Mouse (Mus musculus) T-cell, adult 2 months (primary cell): Measurements from ENCODE around the gene Chd2.
A peak's percentile ranks its signal among the peaks of the same experiment; 100 is the strongest.

Experiments
- DNase-seq: peaks from one replicate; pipeline ENCODE4 v3.0.0; 2022; ENCODE audit warnings: low spot score

Chd2 gene

GRCm38 (mm10) chr7:73561492-73562055 lies 19.9 kb upstream of the Chd2 start:
- DNase-seq: no peak

DNA sequence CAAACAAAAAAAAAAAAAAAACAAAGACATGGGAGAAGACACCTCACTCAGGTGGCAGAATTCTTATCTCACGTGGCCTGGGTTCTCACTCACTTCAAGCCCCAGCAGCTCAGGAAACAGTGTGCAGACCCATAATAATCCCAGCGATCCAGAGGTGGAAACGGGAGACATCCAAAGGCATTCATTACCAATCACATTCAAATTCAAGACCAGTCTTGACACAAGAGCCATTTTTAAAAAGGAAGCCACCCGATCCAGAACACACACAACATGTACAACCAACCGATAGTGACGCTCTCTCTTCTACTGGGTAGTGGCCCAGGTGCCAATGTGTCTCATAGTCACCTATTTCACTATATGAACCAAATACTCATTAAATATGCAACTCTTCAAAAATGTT lies 19.2 kb upstream of the Chd2 start:
- DNase-seq: no peak

DNA sequence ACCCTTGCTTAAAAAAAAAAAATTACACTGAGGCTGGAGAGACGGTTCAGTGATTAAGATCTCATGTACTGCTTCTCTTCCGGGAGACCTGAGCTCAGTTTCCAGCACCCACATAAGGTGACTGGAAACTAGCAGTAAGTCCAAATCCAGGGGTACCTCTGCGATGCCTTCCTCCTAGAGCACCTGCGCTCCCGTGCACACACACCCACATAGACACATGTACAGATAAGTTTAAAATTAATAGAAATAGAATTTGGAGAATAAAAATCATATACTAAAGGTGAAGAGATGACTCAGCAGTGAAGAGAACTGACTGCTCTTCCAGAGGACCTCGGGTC lies 18.2 kb upstream of the Chd2 start:
- no peak for DNase-seq

DNA sequence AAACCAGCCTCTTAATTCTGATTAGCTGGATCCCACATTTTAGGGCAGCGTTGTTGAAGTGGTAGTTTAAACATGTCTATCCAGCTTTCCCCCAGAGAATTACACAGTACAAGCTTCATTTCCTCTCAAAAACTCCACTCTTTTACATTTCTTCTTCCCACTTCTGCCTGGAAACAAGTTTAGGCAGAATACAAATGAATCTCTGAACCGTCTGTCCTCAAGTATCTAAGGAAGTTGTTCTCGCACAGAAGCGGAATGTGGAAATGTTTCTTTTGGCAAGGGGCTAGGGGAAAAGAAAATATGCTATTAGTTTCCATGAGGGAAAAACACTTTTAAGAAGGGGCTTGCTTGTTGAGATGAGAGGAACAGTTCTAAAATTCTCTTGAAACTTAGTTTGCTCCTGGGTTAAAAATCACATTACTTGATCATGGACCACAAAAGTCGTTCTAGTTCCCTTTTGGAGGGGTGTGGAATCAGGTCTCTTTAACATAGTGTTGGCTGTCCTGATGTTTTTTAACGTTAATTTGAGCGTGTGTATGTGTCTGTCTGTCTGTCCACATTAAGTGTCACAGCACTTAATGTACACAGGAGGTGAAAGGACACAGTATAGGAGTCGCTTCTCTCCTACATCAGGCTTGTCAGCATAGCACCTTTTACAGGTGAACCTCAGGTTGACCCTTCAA lies 17.7 kb upstream of the Chd2 start:
- DNase-seq: no peak

GRCm38 (mm10) chr7:73558293-73559169 lies 16.9 kb upstream of the Chd2 start:
- DNase-seq: peak; percentile 100

DNA sequence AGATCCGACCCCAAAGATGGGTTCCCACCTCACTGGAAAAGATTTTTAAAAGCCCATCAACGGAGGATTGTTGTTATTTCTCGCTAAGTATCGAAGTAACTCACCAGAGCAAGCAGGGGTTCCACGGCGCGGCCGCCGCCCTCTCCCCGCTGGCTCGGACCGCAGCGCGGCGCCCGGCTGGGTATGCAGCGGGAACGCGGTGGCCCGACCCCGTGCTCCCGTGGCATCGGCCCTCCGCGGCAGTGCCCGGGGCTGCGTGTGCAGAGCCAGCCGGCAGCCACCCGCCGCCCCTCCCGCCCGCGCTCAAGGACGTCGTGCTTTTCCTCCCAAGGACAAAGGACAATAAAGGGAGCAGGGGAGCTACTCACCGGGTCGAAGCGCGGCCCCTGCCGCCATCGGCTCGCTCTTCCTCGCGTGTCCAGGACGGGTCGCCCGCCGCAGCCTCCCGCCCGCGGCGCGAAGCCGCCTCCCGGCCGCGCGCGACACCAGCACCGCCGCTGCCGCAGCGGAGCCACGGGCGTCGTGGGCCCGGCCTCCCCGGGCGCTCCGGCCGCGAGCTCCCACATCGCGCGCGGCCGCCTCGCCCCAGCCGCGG lies 16.1 kb upstream of the Chd2 start:
- peak; percentile 60 for DNase-seq

- DNase-seq: peak; percentile 56
These were observed 15.3 kb upstream of the Chd2 start for GRCm38 (mm10) chr7:73556688-73557667.

DNA sequence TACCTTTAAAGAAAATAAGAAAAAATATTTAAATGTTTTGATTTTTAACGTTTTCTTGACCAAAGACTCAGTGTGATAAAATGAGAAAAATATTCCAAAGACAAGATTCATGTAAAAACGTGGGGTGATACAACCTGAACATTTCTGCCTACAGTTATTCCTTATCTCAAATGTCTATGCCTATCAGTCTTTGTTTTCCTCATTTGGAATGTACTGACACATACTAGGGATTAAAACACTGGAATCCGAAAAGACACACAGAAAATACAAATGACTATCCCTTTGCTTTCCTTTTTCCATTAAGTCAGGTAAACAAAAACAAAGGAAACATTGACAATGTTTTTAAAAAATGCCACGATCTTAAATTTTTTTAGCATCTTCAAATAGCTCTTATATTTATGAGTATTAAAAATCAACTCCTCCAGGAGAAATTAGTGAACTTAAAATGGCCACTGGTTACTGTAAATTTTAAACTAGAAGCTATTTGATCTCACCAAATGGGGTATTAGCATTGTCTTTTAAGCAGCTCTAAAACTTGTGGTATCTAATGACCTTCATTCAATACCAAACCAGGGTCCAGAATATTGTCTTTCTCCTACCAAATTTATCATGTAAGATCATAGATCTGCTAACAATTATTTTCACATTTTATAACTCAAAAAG lies 14.4 kb upstream of the Chd2 start:
- DNase-seq: no peak

DNA sequence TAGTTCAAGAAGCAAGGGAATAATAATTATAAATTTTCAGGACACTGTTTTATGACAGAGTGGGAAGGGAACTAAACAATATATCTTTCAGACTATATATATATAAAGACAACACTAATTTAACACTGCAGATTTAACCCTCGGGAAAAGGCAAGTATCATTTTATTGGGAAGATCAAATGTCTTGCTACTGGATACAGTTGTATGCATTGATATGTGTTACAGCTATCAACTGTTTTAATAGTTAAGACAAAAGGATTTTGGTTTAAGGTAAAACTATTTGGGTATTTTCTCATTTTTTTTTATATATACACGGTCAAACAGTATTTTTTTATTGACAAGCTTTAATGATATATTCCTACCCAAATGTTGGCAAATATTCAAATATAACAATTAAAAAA lies 13.2 kb upstream of the Chd2 start:
- no peak for DNase-seq

GRCm38 (mm10) chr7:73553160-73553559 lies 11.5 kb upstream of the Chd2 start:
- DNase-seq: no peak

DNA sequence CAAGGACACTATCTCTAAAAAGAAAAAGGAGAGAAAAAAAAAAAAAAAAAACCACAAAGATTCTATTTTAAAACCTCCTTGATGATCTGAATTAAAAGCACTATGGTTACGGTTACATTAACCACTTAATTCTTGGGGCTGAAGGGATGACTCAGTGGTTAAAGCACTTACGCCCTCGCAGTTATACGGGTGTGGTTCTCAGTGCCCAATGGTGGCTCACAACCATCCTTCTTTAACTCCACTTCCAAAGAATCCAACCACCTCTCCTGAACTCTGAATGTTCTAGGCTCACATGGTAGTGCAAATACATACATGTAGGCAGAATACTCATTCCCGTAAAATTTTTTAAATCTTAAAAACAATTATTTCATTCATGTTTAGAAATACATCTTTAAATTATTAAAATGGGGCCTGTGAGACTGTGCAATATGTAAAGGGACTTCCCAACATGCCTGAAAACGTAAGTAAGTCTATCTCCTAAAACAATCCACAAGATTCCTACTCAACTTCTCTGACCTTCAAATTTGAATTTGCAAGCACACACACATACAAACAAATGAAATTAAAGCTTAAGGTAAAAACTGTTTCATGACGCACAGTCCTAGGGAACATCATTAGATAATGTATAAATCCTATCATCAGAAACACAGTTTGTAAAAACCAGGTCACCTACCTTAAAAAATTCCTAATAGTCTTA lies 10.6 kb upstream of the Chd2 start:
- DNase-seq: no peak

DNA sequence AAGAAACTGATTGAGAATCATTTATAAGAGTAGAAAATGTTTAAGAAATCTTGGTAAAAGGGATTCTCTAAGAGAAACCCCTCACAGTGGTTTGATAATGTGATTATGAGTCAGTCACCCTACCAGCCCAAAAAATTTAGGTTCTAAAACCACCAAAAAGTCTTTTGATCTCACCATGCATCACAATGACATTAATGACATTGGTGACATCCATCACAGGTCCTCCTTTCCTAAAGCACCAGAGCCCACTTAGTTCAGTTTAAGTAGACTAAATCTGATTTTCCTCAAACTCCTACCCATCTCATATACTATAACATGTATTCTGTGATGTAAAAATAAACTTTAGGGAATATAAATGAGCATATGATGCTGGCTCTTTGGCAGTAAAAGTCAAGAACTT lies 9.7 kb upstream of the Chd2 start:
- no peak for DNase-seq

- DNase-seq: no peak
These were observed 6.4 kb upstream of the Chd2 start for GRCm38 (mm10) chr7:73548051-73548450.

DNA sequence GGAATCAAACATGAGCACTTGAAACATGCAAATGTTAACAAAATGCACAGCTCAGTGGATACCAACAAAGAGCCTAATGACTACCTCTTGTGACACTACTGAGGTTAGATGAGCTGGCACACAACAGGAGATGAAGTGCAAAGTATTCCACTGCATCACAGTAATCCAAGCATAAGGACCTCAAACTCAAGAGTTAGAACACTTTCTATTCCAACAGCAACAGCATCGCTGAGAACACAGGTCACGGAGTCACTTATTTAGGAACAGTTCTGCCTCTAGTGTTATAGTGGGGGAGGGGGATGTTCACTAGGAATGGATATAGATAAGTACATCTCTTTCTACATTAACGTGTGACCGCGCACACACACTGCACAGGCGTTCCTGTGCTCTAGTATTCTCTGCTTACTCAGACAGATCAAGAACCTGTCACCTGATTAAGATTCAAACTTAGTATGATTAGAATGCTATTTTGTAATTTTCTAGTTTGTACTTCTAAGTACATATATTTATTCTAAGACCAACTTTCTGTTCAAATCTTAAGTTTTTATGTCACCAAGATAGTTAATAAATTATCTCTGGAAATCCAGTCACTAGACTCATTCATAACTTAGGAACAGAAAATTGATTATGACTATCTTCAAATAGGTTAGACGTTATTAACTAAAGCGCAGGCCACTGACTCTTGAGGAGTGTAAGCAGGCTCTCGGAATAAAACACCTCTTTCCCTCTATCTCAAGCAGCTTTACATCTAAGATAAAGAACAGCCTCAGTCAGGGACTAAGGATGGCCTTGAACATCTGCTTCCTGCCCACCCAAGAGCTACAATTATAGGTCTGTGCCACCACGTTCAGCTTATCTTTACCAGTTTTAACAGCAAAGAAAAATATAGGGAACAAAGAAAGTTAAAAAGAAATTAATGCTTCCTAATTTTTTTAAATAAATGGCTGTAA lies 5.2 kb upstream of the Chd2 start:
- no peak for DNase-seq

GRCm38 (mm10) chr7:73545004-73545403 lies 3.4 kb upstream of the Chd2 start:
- DNase-seq: no peak

DNA sequence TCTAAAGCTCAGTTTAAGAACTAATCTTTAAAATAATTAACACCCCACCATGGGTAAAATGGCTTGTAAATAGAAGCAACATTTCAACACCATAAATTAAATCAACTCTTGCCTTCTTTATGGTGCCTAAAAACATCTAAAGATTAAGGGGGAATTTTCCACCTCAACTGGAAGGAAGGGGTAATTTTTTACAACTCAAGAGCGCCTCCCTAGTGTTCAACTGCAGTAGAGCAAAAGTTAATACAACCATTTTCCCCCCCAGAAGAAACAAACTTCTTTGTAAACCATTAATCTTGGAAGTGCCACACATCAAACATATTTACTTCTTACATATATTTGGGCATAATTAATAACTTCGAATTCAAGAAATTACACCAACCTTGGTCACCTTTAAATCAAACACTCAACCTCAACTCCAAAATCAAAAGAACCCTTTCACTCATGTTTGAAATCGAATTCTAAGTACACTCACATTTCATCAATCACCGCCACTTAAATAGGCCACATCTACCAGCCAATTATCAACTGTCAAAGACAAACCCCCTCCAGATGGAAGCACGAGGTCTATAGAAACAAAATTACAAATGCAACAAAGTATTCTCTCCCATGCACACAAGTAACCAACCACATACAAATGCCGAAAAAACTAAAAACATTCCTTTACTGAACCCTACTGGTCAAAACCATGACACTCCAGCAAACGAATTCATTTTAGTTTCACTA lies 662 bp upstream of the Chd2 start:
- DNase-seq: no peak

GRCm38 (mm10) chr7:73541079-73541390 lies 595 bp downstream of the Chd2 start:
- no peak for DNase-seq

- DNase-seq: no peak
These were observed 1.2 kb downstream of the Chd2 start for GRCm38 (mm10) chr7:73540202-73541078.
